Mouse (Mus musculus): ENCODE results near the gene Fbxw13.
"Not testable (repeated sequence)": the region's sequence is repeated elsewhere in the genome, so short reads cannot be mapped to it uniquely, and the experiment has no call there.

Gene Fbxw13

DNA sequence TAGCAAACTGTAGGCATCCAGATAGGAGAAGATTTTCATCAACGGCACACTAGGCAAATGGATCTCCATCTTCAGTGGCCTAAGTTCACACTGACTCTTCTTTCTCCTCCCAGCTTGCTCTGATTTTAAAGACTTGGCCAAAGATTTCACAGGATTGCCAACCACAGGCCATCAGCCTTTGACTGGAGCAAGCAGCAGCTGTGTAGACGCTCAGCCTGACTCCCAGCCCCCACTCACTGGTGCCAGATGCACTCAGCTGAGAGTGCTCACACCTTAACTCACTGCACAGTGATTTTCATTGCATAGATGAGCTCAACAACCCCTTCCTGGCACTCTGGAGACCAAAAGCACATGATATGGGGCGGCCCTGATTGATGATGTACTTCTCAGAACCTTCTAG, at the start of gene Fbxw13:
Fbxw13 (minus strand) TSS at position 101 of the 400 bp plus-strand sequence.
- DNase-seq (ENCODE audit: inconsistent ontology term), result not testable (repeated sequence)

DNA sequence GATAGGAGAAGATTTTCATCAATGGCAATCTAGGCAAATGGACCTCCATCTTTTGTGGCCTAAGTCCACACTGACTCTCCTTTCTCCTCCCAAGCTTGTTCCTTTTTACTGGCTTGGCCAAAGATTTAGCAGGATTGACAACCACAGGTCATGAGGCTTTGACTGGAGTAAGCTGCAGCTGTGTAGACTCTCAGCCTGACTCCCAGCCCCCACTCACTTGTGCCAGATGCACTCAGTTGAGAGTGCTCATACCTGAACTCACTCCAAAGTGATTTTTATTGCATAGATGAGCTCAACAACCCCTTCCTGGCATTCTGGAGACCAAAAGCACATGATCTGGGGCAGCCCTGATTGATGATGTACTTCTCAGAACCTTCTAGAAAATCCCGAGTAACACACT, 38.9 kb upstream of the Fbxw13 start, which contains the start of gene Fbxw20:
Fbxw20 (minus strand) TSS at position 101 of the 400 bp plus-strand sequence.
- DNase-seq (ENCODE audit: inconsistent ontology term), result no peak

DNA sequence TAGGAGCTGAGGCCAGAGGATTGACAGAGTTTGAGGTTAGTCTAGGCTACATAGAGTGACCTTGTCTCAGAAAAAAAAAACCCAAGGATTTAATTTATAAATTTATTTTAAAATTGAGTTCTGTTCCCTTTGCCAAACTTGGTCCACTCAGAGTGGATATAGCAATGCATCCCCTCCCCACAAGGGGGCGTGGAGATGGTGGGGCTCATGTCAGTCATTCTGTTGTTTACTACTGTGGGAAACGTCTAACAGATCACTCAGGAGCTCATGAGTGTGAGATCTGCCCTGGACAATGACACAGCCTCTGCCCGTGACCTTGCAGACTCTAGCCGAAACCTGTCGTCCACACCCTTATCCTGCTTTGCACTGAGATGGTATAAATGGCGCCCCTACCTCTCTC, 22.7 kb upstream of the Fbxw13 start:
- DNase-seq (ENCODE audit: inconsistent ontology term), result no peak

DNA sequence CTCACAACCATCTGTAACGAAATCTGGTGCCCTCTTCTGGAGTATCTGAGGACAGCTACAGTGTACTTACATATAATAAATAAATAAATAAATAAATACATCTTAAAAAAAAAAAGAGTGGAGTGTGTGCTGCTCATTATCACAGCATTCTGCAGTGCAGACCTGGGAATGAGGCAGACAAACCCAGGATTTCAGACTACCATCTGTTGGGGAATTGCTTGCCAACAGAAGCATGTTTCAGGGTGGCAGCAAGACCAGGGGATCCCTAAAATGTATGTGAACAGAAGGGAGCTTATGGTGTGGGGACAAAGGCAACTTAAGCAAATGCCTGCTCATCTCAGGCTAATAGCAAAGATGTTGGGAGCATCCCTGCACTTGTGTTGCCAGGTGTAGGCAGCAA, 5.6 kb upstream of the Fbxw13 start:
- DNase-seq (ENCODE audit: inconsistent ontology term), result not testable (repeated sequence)

DNA sequence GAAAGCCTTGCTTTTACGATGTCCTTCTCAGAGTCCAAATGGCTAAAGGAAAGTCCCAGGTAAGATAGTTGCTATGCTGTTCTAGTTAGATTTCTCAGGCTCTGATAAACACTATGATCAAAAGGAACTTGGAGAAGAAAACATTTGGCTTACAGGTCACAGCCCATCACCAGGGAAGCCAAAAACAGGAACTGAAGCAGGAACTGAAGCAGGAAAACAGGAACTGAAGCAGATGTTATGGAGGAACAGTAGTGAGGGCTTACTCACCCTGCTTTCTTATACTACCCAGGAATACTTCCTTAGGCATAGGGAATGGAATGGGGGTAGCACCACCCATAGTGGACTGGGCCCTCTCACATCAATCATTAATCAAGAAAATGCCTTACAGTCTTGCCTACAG, 4.6 kb upstream of the Fbxw13 start:
- no peak for DNase-seq (ENCODE audit: inconsistent ontology term)

DNA sequence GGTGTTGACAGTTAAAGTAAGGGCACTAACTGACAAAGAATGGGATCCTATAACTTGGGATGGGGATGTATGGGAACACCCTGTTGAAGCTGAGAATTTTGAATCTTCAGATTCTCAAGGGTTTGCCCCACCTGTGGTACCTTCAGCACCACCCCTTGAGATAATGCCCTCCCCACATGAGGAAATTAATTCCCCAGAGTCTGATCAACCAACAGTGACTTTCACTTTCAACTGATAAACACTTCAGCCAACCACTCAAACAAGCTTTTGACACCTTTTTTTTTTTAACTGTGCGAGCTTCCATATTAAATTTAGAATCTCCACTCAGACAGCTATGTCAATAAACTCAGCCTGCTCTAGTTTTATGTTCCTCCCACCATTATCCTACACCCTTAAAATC, 3.6 kb upstream of the Fbxw13 start:
- no peak for DNase-seq (ENCODE audit: inconsistent ontology term)

DNA sequence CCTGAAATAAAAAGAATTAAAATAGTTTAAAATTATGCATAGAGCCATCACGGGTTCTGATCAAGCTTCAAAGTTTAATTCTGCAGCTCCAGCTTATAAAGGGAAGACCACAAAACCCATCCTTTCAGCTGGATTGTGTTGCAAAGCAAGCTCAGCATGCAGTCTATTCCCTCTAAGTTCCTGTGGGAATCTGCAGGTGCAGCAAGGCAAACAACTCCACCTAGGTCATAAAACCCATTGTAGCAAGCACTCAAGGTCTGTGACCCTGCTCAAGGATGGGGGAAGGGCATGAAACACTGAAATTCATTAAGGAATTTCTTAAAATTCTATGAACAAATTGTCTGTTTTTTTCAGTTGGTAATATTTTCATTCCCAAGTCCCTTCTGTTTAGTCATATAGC, 18.6 kb downstream of the Fbxw13 start:
- no peak for DNase-seq (ENCODE audit: inconsistent ontology term)

DNA sequence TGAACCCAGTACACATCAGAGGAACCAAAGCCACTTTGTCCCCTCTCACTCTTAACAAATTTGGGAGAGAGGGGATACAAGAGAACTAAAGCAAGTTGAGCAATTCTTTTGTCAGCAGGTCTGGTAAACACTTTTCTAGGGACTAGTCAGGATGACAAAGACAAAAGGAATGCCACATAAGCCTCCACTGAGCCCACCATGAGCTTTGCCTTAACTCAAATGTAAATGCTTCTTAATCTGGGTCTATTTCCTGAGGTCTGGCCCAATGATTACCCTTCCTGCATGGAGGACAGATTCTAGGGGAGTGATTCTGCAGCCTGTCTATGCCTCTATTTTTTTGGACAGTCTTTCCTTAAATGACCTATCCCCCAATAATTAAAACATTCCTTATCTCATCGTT, 19.5 kb downstream of the Fbxw13 start:
- DNase-seq (ENCODE audit: inconsistent ontology term), result no peak

DNA sequence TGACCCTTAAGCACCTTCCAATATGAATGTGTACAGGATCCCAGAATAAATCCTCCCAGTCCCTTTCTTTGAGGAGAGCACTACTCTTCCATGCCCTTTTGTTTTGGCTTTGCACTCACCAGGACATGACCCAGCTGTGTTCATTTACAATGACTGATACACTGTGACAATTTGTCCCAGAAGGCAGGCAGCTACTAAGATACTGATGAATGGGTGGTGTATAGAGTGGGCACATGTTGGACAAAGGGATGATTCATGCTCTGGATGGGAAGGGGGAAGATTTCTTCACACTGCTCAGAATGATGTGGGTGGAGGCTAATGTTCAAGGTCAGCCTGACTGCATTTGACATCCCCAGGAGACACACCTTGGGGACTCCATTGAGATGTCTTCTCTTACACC, 28.5 kb downstream of the Fbxw13 start:
- peak; percentile 65 for DNase-seq (ENCODE audit: inconsistent ontology term)

DNA sequence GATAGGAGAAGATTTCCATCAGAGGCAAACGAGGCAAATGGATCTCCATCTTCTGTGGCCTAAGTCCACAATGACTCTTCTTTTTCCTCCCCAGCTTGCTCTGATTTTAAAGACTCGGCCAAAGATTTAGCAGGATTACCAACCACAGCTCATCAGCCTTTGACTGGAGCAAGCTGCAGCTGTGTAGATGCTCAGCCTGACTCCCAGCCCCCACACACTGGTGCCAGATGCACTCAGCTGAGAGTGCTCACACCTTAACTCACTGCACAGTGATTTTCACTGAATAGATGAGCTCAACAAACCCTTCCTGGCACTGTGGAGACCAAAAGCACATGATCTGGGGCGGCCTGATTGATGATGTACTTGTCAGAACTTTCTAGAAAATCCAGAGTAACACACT, 33.8 kb downstream of the Fbxw13 start, which contains the start of gene Fbxw21:
Fbxw21 (minus strand) TSS at position 101 of the 400 bp plus-strand sequence.
- DNase-seq (ENCODE audit: inconsistent ontology term), result no peak

DNA sequence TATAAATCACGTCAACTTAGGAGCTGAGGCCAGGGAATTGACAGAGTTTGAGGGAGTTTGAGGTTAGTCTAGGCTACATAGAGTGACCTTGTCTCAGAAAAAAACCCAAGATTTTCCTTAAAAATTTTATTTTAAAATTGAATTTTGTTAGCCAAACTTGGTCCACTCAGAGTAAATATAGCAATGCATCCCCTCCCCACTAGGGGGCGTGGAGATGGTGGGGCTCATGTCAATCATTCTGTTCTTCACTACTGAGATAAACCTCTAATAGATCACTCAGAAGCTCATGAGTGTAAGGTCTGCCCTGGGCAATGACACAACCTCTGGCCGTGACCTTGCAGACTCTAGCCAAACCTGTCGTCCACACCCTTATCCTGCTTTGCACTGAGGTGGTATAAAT, 55.4 kb downstream of the Fbxw13 start:
- DNase-seq (ENCODE audit: inconsistent ontology term), result not testable (repeated sequence)

DNA sequence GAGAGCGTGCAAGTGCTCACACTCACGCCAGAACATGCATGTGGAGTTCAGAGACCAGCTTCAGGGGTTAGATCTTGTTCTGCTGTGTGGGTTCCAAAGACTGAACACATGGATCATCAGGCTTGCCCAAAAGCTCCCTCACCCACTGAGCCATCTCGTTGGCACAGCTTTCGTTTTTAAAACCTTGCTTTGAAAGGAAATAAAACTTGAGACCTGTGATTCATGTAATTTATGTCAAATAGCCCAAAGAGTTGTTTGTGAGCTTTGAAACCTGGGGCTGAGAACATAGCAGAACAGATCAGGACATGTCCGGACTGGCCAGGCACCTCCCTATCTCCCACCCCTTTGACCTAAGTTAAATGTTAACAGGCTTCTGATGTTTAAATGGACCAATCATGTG, 65.7 kb downstream of the Fbxw13 start:
- no peak for DNase-seq (ENCODE audit: inconsistent ontology term)
